Mouse (Mus musculus) layer of hippocampus, adult 9-10 months (tissue): ENCODE results near the gene Arhgap31.
A peak's percentile ranks its signal among the peaks of the same experiment; 100 is the strongest.

Source experiments
- DNase-seq: peaks from one replicate; pipeline ENCODE4 v3.0.0; 2022; ENCODE audit warnings: low spot score

The Arhgap31 gene

DNA sequence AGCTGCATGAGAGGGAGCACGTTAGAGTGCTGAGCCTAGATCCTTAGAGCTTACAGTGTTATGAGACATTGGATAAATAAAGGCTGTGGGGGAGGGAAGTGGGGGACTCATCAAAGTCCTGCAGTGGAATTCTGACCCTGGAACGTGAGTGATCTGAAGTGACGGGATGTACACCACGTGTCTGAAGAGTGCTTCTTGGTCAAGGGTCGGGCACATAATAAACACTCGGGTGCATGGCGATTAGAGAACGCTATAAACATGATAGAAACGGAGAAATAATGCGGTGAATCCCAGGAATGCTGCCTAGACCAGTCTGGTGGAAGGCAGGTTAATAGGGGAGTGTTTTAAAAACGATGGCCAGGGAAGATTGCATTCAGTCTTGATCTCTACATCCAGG is 63.6 kb downstream of the Arhgap31 start:
- DNase-seq = no peak

DNA sequence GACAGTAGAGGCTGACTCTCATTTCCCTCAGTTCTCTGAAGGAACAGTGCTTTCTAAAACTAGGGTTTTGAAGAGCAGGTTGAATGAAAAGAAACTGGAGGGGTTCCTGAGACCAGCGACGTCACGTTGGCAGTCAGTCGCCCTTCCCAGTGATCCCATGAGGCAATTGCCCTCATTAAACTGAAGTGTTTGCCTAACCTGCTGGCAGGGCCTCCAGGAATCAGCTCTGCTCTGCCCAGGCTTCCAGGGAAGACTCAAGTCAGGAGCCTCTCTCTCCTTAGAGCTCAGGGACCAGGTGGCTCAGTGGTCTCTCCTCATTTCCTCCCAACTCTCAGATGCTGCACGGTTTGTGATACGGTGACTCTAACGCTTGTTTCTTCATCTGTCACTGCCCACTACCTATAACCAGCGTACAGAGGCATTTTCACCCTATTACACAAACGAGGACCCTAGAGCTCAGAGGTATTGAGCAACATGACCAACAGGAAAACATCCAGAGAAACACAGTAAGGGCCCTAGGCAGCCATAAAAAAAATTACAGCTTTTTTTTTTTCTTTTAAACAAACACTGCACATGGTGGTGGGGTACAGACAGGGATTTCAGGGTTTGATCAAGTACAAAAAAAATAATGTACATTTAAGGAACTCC is 64.2 kb downstream of the Arhgap31 start:
- no peak for DNase-seq

DNA sequence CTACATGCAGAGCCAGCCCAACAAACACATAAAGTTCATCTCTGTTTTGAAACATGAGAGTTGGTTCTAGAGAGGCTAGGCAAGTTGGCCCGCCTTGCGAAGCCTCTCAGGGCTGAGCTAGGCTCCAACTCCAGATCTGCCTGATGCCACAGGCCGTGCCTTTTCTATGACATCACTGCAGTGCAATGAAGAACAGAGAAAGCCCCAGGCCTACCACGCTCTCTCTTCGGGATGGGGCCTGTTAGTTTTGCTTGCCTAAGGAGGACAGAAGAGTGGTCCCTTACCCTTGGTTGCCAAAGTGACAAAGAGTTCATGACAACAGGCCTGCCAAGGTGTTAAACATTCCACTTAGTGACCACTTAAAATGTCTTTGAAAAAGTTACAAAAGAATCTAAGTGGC is 64.9 kb downstream of the Arhgap31 start:
- DNase-seq = no peak

DNA sequence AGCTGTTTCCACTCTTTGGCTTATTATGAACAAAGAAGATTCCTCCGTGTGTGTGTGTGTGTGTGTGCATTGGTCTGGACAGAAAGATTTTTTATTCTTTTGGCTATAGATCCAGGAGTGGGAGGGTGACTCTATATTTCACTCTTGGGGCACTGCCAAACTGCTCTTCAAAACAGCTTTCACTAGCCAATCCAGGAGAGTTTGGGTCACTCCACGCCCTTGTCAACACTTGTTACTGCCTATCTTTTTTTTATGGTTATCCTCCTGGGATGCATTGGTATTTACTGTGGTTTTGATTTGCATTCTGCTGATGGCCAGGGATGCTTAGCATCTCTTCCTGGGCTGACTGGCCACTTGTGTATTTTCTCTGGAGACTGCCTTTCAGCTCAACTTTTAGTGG is 68.6 kb downstream of the Arhgap31 start:
- no peak for DNase-seq

DNA sequence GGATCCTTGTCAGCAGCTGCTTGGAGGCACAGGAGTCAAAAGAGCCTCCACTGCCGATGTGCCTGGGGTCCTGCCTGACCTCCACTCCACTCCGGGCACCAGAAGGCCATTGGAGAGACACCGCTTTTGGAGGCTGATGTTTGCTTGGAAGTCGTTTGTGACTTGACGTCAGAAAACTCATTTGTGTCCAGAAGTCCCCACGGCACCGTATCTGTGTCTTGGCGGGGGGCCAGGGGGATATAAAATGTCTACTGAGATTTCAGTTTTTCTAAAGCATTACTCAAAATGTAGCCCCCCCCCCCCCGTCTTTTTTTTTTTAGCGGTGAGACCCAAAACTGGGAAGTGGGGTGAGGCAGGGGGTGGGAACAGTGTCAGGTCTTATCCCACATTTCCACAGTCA is 76.0 kb downstream of the Arhgap31 start:
- DNase-seq = no peak

DNA sequence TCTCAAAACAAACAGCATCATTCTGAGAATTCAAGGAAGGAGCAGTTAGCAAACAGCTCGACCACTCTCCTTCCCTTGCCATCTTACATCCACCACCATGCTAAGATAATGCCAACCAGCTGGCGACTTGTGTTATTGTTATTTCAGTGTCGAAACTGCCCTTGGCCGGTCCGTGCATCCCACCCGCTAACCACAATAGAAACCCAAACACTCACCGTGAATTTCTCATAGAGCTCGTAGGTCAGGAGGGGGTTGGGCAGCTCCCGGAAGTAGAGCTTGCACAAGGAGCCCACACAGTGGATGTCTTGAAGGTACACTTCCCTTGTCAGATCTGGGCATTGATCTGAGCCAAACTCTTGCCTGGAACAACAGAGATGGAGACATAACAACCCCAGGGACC is 76.4 kb downstream of the Arhgap31 start:
- DNase-seq = no peak

DNA sequence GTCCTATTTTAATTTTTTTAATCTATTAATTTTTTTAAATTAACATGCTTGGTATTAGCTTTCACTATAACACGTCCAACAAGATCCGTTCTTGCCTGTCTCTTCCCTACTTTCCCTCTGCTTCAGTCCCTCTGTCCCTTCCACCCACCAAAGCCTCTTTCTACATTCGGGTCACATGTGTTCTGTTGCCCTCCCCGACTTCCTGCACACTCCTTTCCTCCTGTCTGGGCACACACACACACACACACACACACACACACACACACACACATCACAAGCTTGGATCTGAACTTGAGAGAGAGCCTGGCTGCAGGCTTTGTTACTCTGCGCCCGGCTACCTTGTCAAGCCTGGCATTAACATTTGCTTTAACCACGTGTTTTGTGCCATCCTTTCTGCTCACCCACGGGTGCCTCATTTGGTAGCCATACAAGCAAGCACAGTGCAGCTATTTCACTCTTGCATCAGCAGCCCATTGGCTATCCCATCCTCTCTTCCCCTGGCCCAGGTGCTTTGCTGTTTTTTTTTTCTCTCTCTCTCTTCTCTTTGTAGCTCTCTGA is 77.2 kb downstream of the Arhgap31 start:
- DNase-seq = no peak

DNA sequence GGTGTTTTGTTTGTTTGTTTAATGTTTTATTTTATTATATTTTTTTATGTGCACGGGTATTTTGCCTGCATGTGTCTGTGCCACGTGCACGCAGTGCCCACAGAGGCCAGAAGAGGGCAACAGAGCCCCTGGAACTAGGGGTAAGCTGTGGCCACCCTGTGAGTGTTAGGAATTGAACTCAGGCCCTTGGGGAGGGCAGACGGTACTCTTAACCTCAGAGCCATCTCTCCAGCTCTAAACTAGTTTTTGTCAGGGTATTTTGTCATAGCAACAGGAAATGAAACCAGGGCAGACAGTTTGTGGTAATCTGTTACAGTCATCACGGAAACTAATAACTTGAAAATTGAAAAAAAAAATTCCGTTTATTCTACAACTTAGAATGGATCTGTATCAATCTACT is 80.9 kb downstream of the Arhgap31 start:
- DNase-seq = peak; percentile 47

DNA sequence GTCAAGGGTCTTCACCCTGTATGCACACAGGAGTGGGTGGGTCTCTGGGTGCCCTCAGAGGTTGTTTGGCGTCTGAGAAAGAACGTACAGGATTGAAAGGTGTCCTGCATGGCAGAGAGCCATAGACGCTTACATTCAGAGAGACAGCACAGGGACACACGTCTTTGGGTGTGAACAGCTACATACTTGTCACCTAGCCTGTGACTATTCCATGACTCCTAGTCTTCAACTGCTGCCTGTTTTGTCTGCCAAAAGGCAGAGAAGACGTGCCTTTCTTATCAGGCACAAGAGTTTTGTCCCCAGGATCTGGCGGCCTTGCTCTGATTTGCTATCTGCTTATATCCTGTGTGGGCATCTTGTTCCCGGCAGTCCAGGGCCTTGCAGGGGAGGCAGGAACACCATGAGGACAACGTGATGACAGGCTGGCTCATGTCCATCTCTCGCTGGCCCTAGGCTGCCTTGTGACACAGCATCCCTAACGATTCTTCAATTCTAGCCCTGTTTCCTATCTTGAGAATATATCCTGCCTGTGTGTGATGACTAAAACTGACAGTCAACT is 87.2 kb downstream of the Arhgap31 start:
- DNase-seq = no peak

DNA sequence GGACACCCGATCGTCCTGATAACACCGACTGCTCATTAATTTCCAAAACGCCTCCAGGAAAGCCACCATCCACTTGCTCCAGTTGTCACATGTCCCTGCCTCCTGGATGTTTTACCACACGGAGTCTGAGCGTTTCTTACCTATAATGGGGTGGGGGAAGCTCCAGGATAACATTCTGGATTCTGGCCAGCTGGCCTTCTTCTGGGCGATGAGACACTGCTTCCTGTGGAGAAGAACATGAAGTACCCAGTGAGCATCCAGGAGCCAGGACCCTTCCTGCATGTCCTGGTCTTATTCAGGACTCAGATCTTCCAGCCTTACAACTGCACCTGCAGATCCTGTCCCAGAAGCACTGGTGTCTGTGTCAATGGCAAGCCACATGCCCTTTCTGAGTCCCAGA is 87.7 kb downstream of the Arhgap31 start:
- no peak for DNase-seq

DNA sequence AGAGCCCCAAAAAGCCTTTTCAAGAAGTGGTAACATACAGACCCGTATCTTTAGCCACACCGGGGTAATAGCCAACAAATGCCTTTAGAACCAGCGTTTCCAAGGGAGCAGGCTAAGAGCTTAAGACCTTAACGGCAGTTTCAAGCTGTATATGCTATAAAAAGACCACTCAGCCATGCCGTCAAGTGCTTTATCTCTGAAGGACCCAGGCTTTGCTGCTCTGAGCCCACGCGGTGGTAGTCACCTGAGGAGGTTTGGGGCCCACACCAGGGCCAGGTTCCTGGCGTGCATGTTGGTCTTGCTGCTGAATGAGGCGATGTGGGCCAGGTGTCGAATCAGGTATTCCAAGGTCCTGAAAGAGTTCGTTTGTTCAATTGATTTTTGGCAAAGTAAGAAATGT is 88.8 kb downstream of the Arhgap31 start:
- DNase-seq = no peak

DNA sequence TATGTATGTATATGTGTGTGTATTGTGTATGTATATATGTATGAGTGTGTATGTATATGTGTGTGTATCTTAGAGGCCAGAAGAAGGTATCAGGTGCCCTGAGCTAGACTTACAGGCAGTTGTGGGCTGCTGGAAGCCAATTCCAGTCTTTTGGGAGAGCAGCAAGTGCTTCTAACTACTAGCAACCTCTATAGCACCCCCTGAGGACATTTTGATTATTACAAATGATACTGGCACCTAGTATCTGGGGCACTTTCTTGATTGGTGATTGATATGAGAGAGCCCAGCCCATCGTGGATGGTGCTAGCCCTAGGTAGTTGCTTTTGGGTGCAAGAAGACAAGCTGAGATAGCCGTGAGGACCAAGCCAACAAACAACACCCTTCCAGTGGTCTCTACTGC is 90.8 kb downstream of the Arhgap31 start:
- no peak for DNase-seq

DNA sequence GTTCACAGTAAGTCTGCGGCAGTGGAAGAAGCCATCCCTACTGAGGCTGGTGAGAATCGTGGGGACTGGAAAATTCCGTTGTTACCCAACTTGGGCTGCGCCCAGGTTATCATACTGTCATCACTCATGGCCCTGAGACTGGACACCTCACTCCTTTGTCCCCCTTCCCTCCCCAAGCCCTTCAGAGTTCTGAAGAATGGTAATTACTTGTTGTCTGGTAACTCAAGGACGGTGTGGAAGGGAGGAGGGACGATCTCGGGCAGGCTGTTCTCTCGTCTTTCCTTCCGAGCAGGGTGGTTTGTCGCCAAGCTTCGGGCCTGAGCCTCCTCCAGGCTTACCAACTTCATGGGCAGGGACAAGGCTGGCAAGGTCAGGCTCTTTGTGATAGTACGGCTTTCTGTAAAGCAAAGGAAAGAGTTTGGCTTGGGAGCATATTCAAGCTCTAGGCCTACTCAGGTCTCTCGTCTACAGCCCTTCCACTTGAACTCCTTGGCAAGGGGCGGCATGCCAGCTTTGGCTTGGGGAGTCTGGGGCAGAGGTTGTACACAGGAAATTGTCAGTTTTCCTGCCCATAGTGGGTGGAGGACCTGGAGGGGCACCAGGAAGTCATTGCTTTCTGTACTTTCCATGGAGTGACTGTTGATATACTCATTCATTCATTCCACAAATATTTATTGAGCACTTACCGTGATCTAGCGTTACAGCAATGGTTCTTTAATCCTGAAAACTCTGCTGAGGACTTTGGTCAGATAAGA is 92.2 kb downstream of the Arhgap31 start:
- no peak for DNase-seq

DNA sequence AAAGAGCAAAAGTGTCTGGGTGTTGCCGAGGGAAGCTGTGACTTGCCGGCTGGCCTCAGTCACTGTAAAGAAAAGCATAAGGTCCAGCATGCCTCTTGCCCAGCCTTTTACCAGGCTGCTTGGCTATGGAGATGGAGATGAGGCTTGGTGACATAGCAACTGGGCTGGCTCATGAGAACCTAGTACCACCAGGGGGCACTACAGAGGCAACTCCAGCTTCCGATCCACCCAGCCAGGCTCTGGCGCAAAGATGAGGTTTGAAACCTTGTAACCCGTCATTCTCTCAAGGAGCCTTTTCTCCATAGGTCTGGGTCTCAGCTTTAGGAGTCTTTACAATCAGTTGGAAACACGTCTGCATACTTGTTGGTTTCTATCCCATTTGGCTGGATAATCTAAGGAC is 94.0 kb downstream of the Arhgap31 start:
- DNase-seq = peak; percentile 83

DNA sequence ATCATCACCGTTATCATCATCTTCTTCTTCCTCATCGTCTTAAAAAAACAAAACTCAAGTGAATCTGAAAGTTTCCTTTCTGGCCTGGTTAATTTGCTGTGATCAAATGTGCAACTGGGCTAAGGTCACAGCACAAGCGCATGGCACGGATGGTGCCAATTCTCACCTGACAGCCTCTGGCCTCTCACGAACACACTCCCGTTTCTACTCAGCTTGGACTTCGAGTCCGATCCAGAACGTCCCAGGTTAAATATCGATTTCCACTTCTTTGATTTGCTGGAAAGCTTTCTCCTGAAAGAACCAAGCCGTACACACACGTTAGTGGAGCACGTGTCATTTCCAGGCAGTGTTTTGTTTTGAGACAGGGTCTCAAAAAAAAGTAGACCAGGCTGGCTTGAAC is 95.1 kb downstream of the Arhgap31 start:
- DNase-seq = no peak

DNA sequence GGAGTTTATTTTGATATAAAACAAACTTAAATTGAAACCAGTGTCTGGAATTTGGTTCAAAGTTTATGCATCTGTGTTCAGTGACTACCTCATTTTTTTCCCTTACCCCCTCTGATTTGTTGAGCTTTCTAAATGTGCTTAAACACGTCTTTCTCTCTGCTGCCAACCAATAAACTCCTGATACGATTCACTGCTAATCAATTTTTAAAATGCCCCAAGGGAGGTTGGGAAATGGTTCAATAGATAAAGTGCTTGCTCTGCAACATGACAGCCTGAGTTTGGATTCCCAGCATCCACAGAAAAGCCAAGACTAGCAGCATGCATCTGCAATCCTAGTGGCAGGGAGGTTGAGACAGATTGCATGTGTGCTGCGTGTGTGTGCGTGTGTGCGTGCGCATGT is 99.4 kb downstream of the Arhgap31 start:
- DNase-seq = no peak

DNA sequence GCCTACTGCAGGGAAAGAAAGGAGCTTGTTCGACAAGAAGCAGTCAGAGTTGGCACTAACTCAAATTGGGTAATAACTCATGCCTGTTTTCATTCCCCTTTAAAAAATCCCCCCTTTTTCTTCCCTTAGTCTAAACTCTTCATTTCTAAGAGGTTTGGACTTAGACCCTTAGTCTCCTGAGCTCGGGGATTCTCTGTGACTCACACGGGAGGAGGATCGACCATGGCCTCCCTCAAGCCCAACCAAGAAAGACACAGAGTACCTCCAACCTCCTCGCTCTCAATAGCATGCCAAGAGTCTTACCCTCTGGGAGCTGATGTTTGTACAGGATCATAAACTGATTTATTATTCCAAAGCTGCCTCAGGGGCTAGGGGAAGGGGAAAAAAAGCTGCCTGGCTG is 100.4 kb downstream of the Arhgap31 start:
- DNase-seq = no peak

DNA sequence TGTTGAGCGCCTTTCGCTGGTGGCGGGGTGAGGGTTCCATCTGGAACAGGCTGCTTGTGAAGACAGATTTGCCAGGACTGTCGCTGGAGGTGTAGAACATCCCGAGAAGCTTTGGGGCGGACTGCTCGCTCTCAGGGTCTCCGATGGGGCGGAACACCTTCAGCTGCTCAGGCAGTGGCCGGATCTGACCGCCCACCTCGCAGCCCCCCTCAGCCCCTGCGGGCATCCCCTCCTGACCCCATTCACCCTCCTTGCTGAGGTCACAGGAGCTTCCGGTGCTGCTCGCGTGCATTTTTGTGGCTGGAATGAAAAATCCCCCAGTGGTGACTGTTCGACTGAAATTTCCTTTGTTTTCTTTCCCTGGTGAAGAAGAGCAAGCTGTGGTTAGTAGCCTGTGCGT is 104.0 kb downstream of the Arhgap31 start:
- DNase-seq = no peak

DNA sequence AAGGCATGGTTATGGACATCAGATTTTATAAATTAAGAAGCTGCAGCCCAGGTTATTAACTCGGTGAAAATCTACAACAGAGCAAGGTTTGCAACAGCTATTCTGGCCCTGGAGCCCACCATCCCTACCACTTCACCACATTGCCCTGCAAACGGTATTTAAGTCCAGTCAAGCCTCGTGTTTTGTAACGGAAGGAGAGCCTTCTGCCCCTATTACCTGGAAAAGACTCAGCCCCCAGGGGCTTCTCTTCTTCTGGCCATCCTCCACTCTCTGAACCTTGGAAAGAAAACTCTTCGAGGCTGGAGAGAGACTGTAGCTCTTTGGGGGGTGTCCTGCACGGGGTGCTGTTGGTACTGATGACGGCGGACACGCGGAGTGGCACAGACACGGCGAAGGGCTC is 104.4 kb downstream of the Arhgap31 start:
- DNase-seq = no peak

DNA sequence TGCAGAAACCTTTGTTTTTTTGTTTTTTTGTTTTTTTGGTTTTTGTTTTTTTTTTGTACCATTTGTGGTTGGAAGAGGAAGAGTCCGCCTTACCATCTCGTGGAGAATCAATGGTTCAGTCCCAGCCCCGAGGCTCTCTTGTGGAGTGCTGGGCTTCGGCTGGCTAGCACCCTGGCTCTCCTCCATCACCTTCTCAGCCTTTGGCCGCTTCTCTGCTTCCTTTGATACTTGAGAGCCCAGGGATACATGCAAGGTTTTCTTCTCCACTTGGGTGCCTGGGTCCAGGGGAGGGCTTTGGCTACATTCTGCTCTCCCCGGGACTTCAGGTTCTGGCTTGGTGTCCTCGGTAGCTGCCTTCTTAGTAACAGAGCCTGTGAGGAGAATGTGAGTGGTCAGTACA is 106.6 kb downstream of the Arhgap31 start:
- DNase-seq = no peak

DNA sequence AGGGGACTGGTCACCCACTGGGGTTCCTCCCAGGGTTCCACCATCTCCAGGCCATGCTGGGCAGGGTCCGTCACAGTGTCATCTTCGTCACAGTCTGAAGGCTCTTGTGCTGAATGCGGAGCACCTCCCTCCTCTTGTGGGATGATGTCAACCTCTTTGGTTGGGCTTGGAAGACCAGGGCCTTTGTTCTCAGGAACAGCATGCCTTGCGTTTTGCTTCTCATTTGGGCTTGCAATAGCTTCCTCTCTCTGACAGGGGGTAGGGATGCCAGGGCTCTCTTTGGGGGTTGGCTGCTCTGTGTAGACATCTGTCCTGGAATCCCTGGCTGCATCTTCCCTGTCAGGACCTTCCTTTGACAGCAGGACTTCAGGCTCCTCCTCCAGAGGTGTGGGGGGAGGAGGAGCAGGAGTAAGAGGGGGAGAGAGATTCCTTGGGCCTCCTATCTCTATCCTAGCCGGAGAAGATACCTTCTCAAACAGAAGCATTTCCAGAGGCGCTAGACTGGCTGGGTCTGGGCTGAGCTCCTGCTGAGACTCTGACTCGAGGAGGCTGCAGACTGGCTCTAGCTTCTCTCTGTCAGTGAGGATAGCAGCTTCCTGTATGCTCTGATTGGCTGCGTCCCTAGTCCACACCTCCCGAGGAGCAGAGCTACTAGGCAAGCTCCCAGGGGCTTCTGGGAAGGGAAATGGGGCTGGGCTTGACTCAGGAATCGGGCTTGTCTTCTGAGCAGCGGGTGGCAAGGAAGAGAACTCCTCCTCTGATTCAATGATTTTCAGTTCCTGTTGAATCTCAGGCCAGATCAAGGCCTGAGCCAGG is 109.9 kb downstream of the Arhgap31 start:
- DNase-seq = peak; percentile 41

DNA sequence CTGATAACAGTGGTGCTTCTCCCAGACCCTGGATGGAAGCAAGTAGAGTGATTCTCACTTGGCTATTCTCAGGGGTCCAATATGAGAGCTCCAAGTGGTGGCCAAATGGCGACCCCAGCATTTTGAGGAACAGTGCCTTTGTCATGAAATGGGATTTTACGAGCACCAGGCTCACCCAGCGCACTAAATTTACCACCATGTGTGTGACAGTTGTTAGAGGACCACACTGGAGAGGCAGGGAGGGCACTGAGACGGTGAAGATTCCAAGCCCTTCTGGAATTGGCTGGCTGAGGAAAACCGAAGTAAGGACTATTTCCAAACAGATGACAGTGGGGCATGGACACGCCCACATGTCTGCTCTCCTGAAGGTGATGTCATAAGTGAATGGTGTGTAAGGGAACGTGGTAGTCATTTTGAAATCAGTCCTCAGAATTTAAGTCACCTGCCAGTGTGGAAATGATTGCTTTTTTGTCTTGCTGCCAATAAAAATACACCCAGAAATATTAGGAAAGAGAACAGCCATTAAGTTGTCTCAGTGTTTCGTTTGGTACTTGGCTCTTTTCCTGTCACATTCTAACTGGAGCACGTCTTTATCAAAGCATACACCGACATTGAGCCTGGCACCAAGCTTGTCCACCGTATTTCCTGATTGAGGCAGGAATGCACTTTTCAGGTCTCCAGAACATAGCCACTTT is 113.9 kb downstream of the Arhgap31 start:
- no peak for DNase-seq
